Mouse (Mus musculus): ENCODE measurements around the gene Mark3. TPM values are rescaled to one million over a fixed set of nuclear protein-coding genes. Genes with fewer than 3 reads are reported as not detected.

Mark3 gene
- 67.2 TPM for polyA plus RNA-seq (2015; fragmentation: Illumina TruSeq; extraction: RNeasy Lipid Tissue Mini Kit (QIAGEN cat#74804); ENCODE audit: insufficient read depth, low replicate concordance)

DNA sequence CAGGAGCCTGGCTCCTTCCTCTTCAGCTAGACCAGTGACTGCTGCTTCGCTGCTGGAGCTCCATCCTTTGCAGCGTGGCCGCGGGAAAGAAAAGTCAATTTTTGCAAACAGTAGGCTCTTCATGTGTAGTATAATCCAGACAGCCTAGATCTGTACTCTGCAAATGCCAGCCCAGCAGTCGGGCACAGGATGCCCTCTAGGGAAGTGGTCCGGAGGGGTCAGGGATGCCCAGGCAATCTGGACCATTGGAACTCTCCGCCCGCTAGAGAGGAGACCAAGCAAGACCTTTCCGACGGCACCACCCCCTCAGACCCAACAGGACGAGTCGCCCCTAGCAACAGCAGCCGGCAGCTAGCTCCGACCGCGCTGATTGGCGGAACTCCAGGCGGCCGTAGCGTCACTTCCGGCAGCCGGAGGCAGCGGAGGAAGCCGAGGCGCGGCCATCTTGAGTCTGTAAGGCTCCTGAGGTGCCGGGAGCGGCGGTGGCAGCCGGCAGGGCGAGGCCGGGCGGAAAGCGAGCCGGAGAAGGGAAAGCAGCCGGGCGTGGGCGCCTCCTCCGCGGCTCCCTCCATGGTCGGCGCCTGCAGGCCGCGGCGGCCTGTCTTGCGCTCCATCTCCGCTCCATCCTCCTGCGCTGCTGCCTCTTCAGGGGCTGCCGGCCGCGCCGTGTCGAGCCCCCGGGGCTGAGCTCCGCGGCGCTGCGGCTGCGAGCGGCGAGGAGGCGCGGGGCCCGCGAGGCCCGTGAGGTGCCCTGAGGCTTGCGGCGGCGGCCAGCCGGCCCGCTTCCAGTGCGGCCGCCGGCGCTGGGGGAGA lies at the start of gene Mark3:
Gene Mark3 (plus strand): TSS at position 450 of the 813 bp plus-strand sequence.

DNA sequence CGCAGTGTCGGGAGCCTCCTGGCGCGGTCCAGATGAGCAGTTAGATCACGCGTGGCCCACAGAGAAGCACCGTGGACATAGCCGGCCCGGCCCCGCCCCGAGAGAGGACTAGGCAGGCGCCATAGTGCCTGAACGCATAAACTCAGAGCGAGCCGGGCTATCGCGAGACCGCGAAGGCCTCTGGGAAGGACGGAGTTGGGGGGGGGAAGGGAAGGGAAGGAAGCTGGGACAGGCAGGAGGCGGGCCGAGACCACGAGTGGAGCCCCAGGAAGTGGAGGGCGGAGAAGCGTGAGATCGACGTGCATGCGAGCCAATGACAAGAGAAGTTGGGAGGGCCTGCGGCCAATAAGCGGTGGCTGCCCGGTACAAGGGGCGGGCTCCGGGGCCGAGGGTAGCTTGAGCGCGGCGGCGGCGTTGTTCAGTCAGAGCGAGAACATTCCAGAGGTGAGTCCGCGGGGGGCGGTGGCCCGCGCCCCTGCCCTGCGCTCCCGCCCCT lies 36.5 kb upstream of the Mark3 start, which contains the start of gene Eif5:
Gene Eif5 (plus strand): TSS at position 221 of the 496 bp plus-strand sequence.

DNA sequence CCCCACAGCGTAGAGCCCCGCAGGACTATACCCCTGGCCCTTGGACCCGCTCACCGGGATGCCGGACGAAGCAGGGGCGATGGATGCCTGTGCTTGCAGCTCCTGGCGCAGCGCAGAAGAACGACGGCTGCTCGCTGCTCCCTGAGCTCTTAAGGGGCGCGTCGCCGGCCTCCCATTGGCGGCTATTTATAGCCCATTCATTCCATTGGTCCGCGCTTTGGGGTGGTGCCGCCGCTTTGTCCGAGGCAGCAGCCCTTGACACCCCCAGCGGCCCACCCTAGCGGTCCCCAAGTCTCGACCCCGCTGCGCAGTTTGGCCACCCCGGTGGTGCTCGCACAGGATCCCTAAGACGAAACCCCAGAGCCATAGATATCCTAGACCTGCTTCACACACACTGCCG lies 97.9 kb downstream of the Mark3 start, which contains the start of gene Ckb:
Gene Ckb (minus strand): TSS at position 163 of the 400 bp plus-strand sequence.

DNA sequence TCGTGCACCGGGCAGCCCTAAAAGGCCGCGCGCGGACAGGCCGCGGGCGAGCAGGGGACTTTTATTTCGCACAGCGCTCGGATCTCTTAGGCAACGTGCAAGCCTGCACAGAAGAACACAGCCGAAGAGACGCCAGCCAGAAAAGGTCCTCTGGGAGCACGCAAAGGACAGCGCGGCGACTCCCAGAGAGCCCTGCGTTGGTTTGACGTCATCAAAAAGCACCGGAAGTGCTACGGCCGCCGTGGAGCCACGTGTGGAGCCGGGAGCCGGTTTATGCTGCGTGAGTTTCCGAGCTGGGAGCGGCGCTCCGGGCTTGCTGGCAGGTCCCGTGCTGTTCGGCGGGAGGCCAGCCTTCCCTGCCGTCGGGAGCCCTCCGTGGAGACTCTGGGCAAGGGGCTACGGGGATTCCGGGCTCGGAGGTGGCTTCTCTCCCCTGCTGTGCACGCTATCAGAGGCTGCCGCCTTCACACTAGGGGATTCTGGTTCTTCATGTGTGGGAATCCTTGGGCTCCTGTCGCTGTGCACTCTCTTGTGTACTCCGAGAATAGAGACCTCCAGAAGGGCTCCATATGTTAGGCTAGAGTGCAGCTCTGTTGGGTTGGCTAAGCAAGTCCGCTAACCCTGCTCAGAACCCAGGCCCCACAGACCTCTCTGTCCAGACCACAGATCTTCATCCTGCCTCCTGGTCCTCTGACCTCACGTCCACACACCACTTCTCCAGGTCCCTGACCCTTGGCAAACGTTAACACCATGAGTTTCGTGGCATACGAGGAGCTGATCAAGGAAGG lies 103.8 kb downstream of the Mark3 start, which contains the start of gene Trmt61a:
Gene Trmt61a (plus strand): TSS at position 224 of the 788 bp plus-strand sequence.

Other genes starting within 250 kb of the Mark3 start
- 6.6 TPM for gene Cdc42bpb, start 196.8 kb upstream of the Mark3 start, polyA plus RNA-seq (2015; fragmentation: Illumina TruSeq; extraction: RNeasy Lipid Tissue Mini Kit (QIAGEN cat#74804); ENCODE audit: insufficient read depth, low replicate concordance)
- gene Lbhd2, start 167.7 kb upstream of the Mark3 start, polyA plus RNA-seq (2015; fragmentation: Illumina TruSeq; extraction: RNeasy Lipid Tissue Mini Kit (QIAGEN cat#74804); ENCODE audit: insufficient read depth, low replicate concordance): not detected
- 7.5 TPM for gene Exoc3l4, start 157.5 kb upstream of the Mark3 start, polyA plus RNA-seq (2015; fragmentation: Illumina TruSeq; extraction: RNeasy Lipid Tissue Mini Kit (QIAGEN cat#74804); ENCODE audit: insufficient read depth, low replicate concordance)
- 21.0 TPM for gene Tnfaip2, start 132.1 kb upstream of the Mark3 start, polyA plus RNA-seq (2015; fragmentation: Illumina TruSeq; extraction: RNeasy Lipid Tissue Mini Kit (QIAGEN cat#74804); ENCODE audit: insufficient read depth, low replicate concordance)
- 0.59 TPM for gene Gm266, start 88.7 kb upstream of the Mark3 start, polyA plus RNA-seq (2015; fragmentation: Illumina TruSeq; extraction: RNeasy Lipid Tissue Mini Kit (QIAGEN cat#74804); ENCODE audit: insufficient read depth, low replicate concordance)
- 461 TPM for gene Eif5, start 36.5 kb upstream of the Mark3 start, polyA plus RNA-seq (2015; fragmentation: Illumina TruSeq; extraction: RNeasy Lipid Tissue Mini Kit (QIAGEN cat#74804); ENCODE audit: insufficient read depth, low replicate concordance)
- 11.0 TPM for gene Ckb, start 97.8 kb downstream of the Mark3 start, polyA plus RNA-seq (2015; fragmentation: Illumina TruSeq; extraction: RNeasy Lipid Tissue Mini Kit (QIAGEN cat#74804); ENCODE audit: insufficient read depth, low replicate concordance)
- gene Trmt61a, start 103.6 kb downstream of the Mark3 start, polyA plus RNA-seq (2015; fragmentation: Illumina TruSeq; extraction: RNeasy Lipid Tissue Mini Kit (QIAGEN cat#74804); ENCODE audit: insufficient read depth, low replicate concordance): 4.2 TPM
- gene Bag5, start 138.7 kb downstream of the Mark3 start, polyA plus RNA-seq (2015; fragmentation: Illumina TruSeq; extraction: RNeasy Lipid Tissue Mini Kit (QIAGEN cat#74804); ENCODE audit: insufficient read depth, low replicate concordance): 18.8 TPM
- 33.6 TPM for gene Apopt1, start 138.7 kb downstream of the Mark3 start, polyA plus RNA-seq (2015; fragmentation: Illumina TruSeq; extraction: RNeasy Lipid Tissue Mini Kit (QIAGEN cat#74804); ENCODE audit: insufficient read depth, low replicate concordance)
- gene Klc1, start 184.3 kb downstream of the Mark3 start, polyA plus RNA-seq (2015; fragmentation: Illumina TruSeq; extraction: RNeasy Lipid Tissue Mini Kit (QIAGEN cat#74804); ENCODE audit: insufficient read depth, low replicate concordance): 55.0 TPM
- 1.9 TPM for gene Xrcc3, start 239.3 kb downstream of the Mark3 start, polyA plus RNA-seq (2015; fragmentation: Illumina TruSeq; extraction: RNeasy Lipid Tissue Mini Kit (QIAGEN cat#74804); ENCODE audit: insufficient read depth, low replicate concordance)
- 10.6 TPM for gene Zfyve21, start 239.6 kb downstream of the Mark3 start, polyA plus RNA-seq (2015; fragmentation: Illumina TruSeq; extraction: RNeasy Lipid Tissue Mini Kit (QIAGEN cat#74804); ENCODE audit: insufficient read depth, low replicate concordance)

Data from spleen, adult 10 weeks (tissue).